Mouse (Mus musculus): ENCODE data around the gene Csf1. TPM values are rescaled to one million over a fixed set of nuclear protein-coding genes. Genes with fewer than 3 reads are reported as not detected.
A peak's percentile ranks its signal among the peaks of the same experiment; 100 is the strongest.

Csf1 gene
- total and polyA plus RNA-seq, 3 experiments = 0.12 to 0.19 TPM; not detected in 1

DNA sequence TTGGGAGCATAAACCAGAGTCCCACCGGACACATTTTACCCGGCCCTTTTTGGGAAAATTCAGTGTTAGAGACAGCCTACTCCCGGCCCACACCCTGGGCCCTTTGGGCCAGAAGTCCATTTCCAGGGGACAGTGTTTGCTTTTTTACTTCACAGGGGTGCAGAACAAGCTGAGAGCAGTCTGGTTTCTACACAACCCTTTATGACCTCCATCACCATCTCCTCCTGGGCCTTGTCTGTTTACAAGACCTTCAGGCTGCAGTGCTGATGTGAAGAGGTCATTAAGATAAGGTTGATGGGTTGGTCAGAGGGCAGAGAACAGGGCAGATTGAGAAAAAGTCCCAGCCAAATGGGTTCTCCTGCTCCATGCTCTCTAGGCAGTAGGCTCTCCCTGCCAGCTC lies 63.4 kb downstream of the Csf1 start:
- no peak for DNase-seq (ENCODE audit: low read depth, low spot score)
- Histone ChIP-seq H3K4me1 (ENCODE audit: control insufficient read depth in 1 of 2, insufficient read depth in 2 of 2, low read length in 2 of 2) (peaks cover 10 to 11% of the 10 kb centered on the region in 2 experiments; a peak in 3 of 4 replicates), H3K36me3 (ENCODE audit: control insufficient read depth in 1 of 2, insufficient read depth in 2 of 2, low read length in 2 of 2) (peaks cover 7 to 27% of the 10 kb centered on the region in 2 experiments; a peak in 3 of 4 replicates), H3K27me3 (ENCODE audit: control insufficient read depth in 1 of 2, insufficient read depth in 2 of 2, low read length in 2 of 2) (peaks cover 0 to 2% of the 10 kb centered on the region in 2 experiments; a peak in 3 of 4 replicates), H3K79me2 (ENCODE audit: control insufficient read depth, insufficient read depth, low read length, poor library complexity) (peaks cover 30% of the 10 kb centered on the region), H3K27ac (ENCODE audit: control insufficient read depth, low read depth, low read length) (no peak overlapping the region), H3K9me3 (replicated peaks; ENCODE audit: insufficient read depth, low read length) (no peaks in the 10 kb centered on the region), H3K9ac (ENCODE audit: control insufficient read depth, low read depth, low read length, poor library complexity, severe bottlenecking) (peak overlapping the region; percentile 38), H3K4me3 (ENCODE audit: control insufficient read depth in 1 of 2, insufficient read depth in 1 of 2, low read depth in 2 of 2, low read length in 2 of 2) (peak overlapping the region in 1 of 2 experiments; percentile 31; a peak in 2 of 4 replicates)
- TF ChIP-seq USF2 (IDR thresholded peaks at IDR 0.05; ENCODE audit: borderline replicate concordance in 1 of 2, insufficient read depth in 1 of 2, low read depth in 1 of 2, low read length in 2 of 2) = no peak
- no peak for TF ChIP-seq ZMIZ1 (IDR thresholded peaks at IDR 0.05; ENCODE audit: low read depth, low read length)
- no peak for TF ChIP-seq NRF1 (IDR thresholded peaks at IDR 0.05; ENCODE audit: insufficient read depth, low read depth, low read length, poor library complexity, severe bottlenecking)
- TF ChIP-seq MYC (IDR thresholded peaks at IDR 0.05; ENCODE audit: low read depth, low read length) = no peak
- no peak for TF ChIP-seq CHD1 (IDR thresholded peaks at IDR 0.05; ENCODE audit: low read depth, low read length)
- TF ChIP-seq JUND (IDR thresholded peaks at IDR 0.05; ENCODE audit: low read depth, low read length) = no peak
- no peak for TF ChIP-seq RAD21 (IDR thresholded peaks at IDR 0.05; ENCODE audit: low read depth, low read length)
- TF ChIP-seq TAL1 (IDR thresholded peaks at IDR 0.05; ENCODE audit: low read length) = no peak
- no peak for TF ChIP-seq KAT2A (conservative IDR thresholded peaks at IDR 0.05; ENCODE audit: low read depth, low read length)
- TF ChIP-seq TCF12 (IDR thresholded peaks at IDR 0.05; ENCODE audit: low read depth, low read length) = no peak

DNA sequence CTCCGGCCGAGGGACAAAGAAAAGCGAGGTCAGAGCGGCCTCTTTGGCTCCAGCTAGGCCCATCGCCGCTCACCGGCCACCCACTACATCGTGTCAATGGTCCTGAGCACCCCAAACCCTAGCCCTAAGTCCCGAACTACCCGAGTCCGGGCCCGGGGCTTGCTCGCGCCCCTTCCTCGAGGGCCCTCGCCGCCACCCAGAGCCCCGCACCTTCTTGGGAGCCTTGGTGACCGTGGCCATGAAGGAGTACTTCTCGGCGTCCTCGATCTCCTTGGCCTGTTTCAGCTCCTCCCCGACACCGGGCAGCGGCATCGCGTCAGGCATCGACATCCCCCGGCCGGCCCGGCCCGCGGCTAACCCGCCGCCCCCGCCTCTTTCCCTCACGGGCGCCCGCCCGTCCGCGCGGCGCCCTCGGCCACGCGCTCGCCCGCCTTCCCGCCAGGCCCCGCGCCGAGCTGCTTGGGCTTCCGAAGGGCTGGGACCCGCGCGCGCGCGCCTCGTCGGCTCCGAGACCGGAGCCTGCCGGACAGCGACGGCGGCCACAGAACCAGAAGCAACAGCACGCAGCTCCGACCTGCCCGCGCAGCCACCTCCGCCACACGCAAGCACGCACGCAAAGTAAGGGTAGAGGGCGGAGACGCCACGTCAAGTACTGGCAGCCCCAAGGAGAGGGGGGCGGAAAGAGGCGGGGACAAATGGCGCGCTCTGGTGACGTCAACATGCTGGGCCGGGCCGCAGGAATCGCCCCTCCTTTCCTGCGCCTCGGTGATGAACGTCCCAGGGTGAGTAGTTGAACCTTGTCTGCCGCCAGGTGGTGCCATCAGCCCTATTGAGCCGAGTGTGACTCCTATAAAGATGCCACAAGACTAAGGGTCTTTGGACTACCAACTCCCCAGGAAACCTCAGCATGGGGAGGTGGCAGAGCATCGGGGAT lies 64.1 kb downstream of the Csf1 start, which contains the start of gene Ahcyl1:
Gene Ahcyl1 (minus strand): TSS at position 613 of the 934 bp plus-strand sequence.
- Histone ChIP-seq H3K27me3 (ENCODE audit: control insufficient read depth in 1 of 2, insufficient read depth in 2 of 2, low read length in 2 of 2) (peaks cover 0 to 2% of the 10 kb centered on the region in 2 experiments; a peak in 3 of 4 replicates), H3K4me1 (ENCODE audit: control insufficient read depth in 1 of 2, insufficient read depth in 2 of 2, low read length in 2 of 2) (peaks cover 10 to 11% of the 10 kb centered on the region in 2 experiments; a peak in 3 of 4 replicates), H3K9ac (ENCODE audit: control insufficient read depth, low read depth, low read length, poor library complexity, severe bottlenecking) (peak within 1 kb of the TSS; percentile 88), H3K27ac (ENCODE audit: control insufficient read depth, low read depth, low read length) (peak within 1 kb of the TSS; percentile 44; the same call in 1 of the 2 replicates), H3K9me3 (replicated peaks; ENCODE audit: insufficient read depth, low read length) (no peaks in the 10 kb centered on the region), H3K4me3 (ENCODE audit: control insufficient read depth in 1 of 2, insufficient read depth in 1 of 2, low read depth in 2 of 2, low read length in 2 of 2) (peak within 1 kb of the TSS; percentile 71 to 100), H3K36me3 (ENCODE audit: control insufficient read depth in 1 of 2, insufficient read depth in 2 of 2, low read length in 2 of 2) (peaks cover 8 to 30% of the 10 kb centered on the region in 2 experiments), H3K79me2 (ENCODE audit: control insufficient read depth, insufficient read depth, low read length, poor library complexity) (peaks cover 32% of the 10 kb centered on the region)
- DNase-seq (ENCODE audit: low read depth, low spot score) = peak; percentile 97
- TF ChIP-seq MAFK (IDR thresholded peaks at IDR 0.05; ENCODE audit: borderline replicate concordance, low read depth, low read length) (no peak), MEF2A (IDR thresholded peaks at IDR 0.05; ENCODE audit: extremely low read depth, insufficient replicate concordance, low read depth, low read length, poor library complexity, severe bottlenecking) (0 out of 2 replicates have a peak, but pooled peaks have one; percentile 29), RCOR1 (IDR thresholded peaks at IDR 0.05; ENCODE audit: low read depth, low read length) (peak; percentile 11; the same call in 1 of the 2 replicates), MAZ (IDR thresholded peaks at IDR 0.05; ENCODE audit: low read depth, low read length) (peak; percentile 98), ELF1 (IDR thresholded peaks at IDR 0.05; ENCODE audit: low read depth, low read length) (peak; percentile 86), SMC3 (IDR thresholded peaks at IDR 0.05; ENCODE audit: low read depth, low read length) (peak; percentile 99), GABPA (IDR thresholded peaks at IDR 0.05; ENCODE audit: low read depth, low read length) (0 out of 2 replicates have a peak, but pooled peaks have one; percentile 21), USF1 (IDR thresholded peaks at IDR 0.05; ENCODE audit: low read depth, low read length) (peak; percentile 31; the same call in 1 of the 2 replicates), KAT2A (conservative IDR thresholded peaks at IDR 0.05; ENCODE audit: low read depth, low read length) (peak; percentile 82), NRF1 (IDR thresholded peaks at IDR 0.05; ENCODE audit: insufficient read depth, low read depth, low read length, poor library complexity, severe bottlenecking) (peak; percentile 78), POLR2A (IDR thresholded peaks at IDR 0.05; ENCODE audit: control insufficient read depth in 1 of 2, insufficient read depth in 1 of 2, low read depth in 1 of 2, low read length in 2 of 2, poor library complexity in 1 of 2) (peak; percentile 78 to 87), ZC3H11A (IDR thresholded peaks at IDR 0.05; ENCODE audit: low read depth, low read length) (peak; percentile 89), TCF12 (IDR thresholded peaks at IDR 0.05; ENCODE audit: low read depth, low read length) (peak; percentile 64), JUND (IDR thresholded peaks at IDR 0.05; ENCODE audit: low read depth, low read length) (no peak), TBP (IDR thresholded peaks at IDR 0.05; ENCODE audit: low read depth, low read length) (0 out of 2 replicates have a peak, but pooled peaks have one; percentile 30), ZMIZ1 (IDR thresholded peaks at IDR 0.05; ENCODE audit: low read depth, low read length) (peak; percentile 60; the same call in 1 of the 2 replicates), MYC (IDR thresholded peaks at IDR 0.05; ENCODE audit: low read depth, low read length) (no peak; the same call in 1 of the 2 replicates), RAD21 (IDR thresholded peaks at IDR 0.05; ENCODE audit: low read depth, low read length) (peak; percentile 94), MXI1 (IDR thresholded peaks at IDR 0.05; ENCODE audit: low read depth, low read length) (peak; percentile 77), CTCF (IDR thresholded peaks at IDR 0.05 in 2 of 3, conservative IDR thresholded peaks at IDR 0.05 in 1 of 3; ENCODE audit: control insufficient read depth in 1 of 3, insufficient read depth in 1 of 3, low read depth in 2 of 3, low read length in 3 of 3, poor library complexity in 1 of 3, severe bottlenecking in 1 of 3) (peak; percentile 67 to 98 (median 92)), CHD1 (IDR thresholded peaks at IDR 0.05; ENCODE audit: low read depth, low read length) (no peak), SIN3A (IDR thresholded peaks at IDR 0.05; ENCODE audit: low read length) (peak; percentile 92), ETS1 (IDR thresholded peaks at IDR 0.05; ENCODE audit: low read depth, low read length) (0 out of 2 replicates have a peak, but pooled peaks have one; percentile 46)

All from MEL (cell line).